Comparison of ENCODE assay signal across 25 mouse cellular contexts in genomic region chr1:163908389-163908788, GRCm38 (mm10). TPM values are rescaled to one million over a fixed set of nuclear protein-coding genes. Genes with fewer than 3 reads are reported as not detected.
DNase-seq lines count a peak whose midpoint lies in the region; ATAC-seq lines count a peak whose summit lies in the region.
"Had no signal": no experiment of that assay in that cellular context is flagged by ENCODE, and none has a peak within 500 bp of the region (broad histone marks: within the 10 kb centered on the region; RNA-seq: fewer than 3 reads in every experiment).

No protein-coding gene starts in this region.

- H3K9me3 ChIP-seq in forebrain, embryonic 15.5 days = no peaks in the 10 kb centered on the region
- H3K9me3 ChIP-seq in forebrain, embryonic 10.5 days = no peaks in the 10 kb centered on the region
- no peaks in the 10 kb centered on the region for H3K9me3 ChIP-seq in midbrain, embryonic 11.5 days (ENCODE audit: control insufficient read depth, low read length)
- H3K9me3 ChIP-seq in midbrain, embryonic 10.5 days (replicated peaks) = no peaks in the 10 kb centered on the region
- H3K9me3 ChIP-seq in hindbrain, embryonic 10.5 days = no peaks in the 10 kb centered on the region
- H3K9me3 ChIP-seq: embryonic facial prominence, embryonic 12.5 days; hindbrain, embryonic 13.5 days; limb, embryonic 12.5 days had no signal

- no peaks in the 10 kb centered on the region for H3K27me3 ChIP-seq in forebrain, embryonic 15.5 days
- no peaks in the 10 kb centered on the region for H3K27me3 ChIP-seq in forebrain, embryonic 10.5 days (ENCODE audit: poor library complexity, severe bottlenecking)
- no peaks in the 10 kb centered on the region for H3K27me3 ChIP-seq in midbrain, embryonic 11.5 days (ENCODE audit: control insufficient read depth, insufficient read depth, low read length)
- H3K27me3 ChIP-seq in midbrain, embryonic 10.5 days (ENCODE audit: low read depth, poor library complexity, severe bottlenecking) = no peaks in the 10 kb centered on the region
- H3K27me3 ChIP-seq in hindbrain, embryonic 10.5 days (ENCODE audit: insufficient read depth, poor library complexity, severe bottlenecking) = no peaks in the 10 kb centered on the region
- H3K27me3 ChIP-seq: embryonic facial prominence, embryonic 12.5 days; hindbrain, embryonic 13.5 days; limb, embryonic 12.5 days had no signal

- no peak overlapping the region for H3K4me2 ChIP-seq in forebrain, embryonic 15.5 days (replicated peaks)
- H3K4me2 ChIP-seq in midbrain, embryonic 11.5 days = no peak overlapping the region
- H3K4me2 ChIP-seq: embryonic facial prominence, embryonic 12.5 days; heart, embryonic 11.5 days; hindbrain, embryonic 13.5 days; limb, embryonic 12.5 days; liver, embryonic 11.5 days had no signal

- no peak overlapping the region for H3K4me3 ChIP-seq in forebrain, embryonic 15.5 days
- H3K4me3 ChIP-seq in forebrain, embryonic 10.5 days = no peak overlapping the region
- no peak overlapping the region for H3K4me3 ChIP-seq in midbrain, embryonic 11.5 days (ENCODE audit: low read depth, low read length)
- no peak overlapping the region for H3K4me3 ChIP-seq in midbrain, embryonic 10.5 days
- no peak overlapping the region for H3K4me3 ChIP-seq in hindbrain, embryonic 10.5 days
- H3K4me3 ChIP-seq: embryonic facial prominence, embryonic 12.5 days; erythroblast, embryonic 14.5 days; hindbrain, embryonic 13.5 days; limb, embryonic 12.5 days had no signal

- no peak overlapping the region for H3K27ac ChIP-seq in forebrain, embryonic 15.5 days (replicated peaks)
- H3K27ac ChIP-seq in forebrain, embryonic 10.5 days = no peak overlapping the region
- no peak overlapping the region for H3K27ac ChIP-seq in midbrain, embryonic 11.5 days (ENCODE audit: low read depth, low read length)
- no peak overlapping the region for H3K27ac ChIP-seq in midbrain, embryonic 10.5 days (replicated peaks)
- H3K27ac ChIP-seq in hindbrain, embryonic 10.5 days = no peak overlapping the region
- H3K27ac ChIP-seq: hindbrain, embryonic 13.5 days; stomach, postnatal 0 days had no signal

- H3K4me1 ChIP-seq in forebrain, embryonic 15.5 days = no peaks in the 10 kb centered on the region
- 0 out of 2 replicates have a peak, but pooled peaks cover 5% of the 10 kb centered on the region for H3K4me1 ChIP-seq in forebrain, embryonic 10.5 days
- H3K4me1 ChIP-seq in midbrain, embryonic 11.5 days (ENCODE audit: control insufficient read depth, insufficient read depth, low read length) = no peaks in the 10 kb centered on the region
- no peaks in the 10 kb centered on the region for H3K4me1 ChIP-seq in midbrain, embryonic 10.5 days
- H3K4me1 ChIP-seq in hindbrain, embryonic 10.5 days (replicated peaks) = 0 out of 2 replicates have a peak, but pooled peaks cover 2% of the 10 kb centered on the region
- H3K4me1 ChIP-seq: hindbrain, embryonic 13.5 days had no signal

- 0 out of 2 replicates have a peak, but pooled peaks have one; percentile 23 for ATAC-seq in forebrain, embryonic 15.5 days (replicated peaks)
- ATAC-seq in midbrain, embryonic 11.5 days (ENCODE audit: low FRiP score) = peak; percentile 77; the same call in 1 of the 2 replicates
- ATAC-seq in megakaryocyte-erythroid progenitor cell, adult 5-6 weeks (replicated peaks; ENCODE audit: low FRiP score, low TSS enrichment, poor library complexity, severe bottlenecking) = 0 out of 2 replicates have a peak, but pooled peaks have one; percentile 43
- ATAC-seq: CD4-positive, CD25-positive, alpha-beta regulatory T cell, adult 4 months; inflammation-experienced regulatory T-cells, adult 6 months; liver, postnatal 0 days; lung, postnatal 0 days had no signal

- WGBS in forebrain, embryonic 15.5 days = 63% methylated on average over 11 of the region's 11 CpGs
- 75% methylated on average over 11 of the region's 11 CpGs for WGBS in forebrain, embryonic 10.5 days
- 67% methylated on average over 11 of the region's 11 CpGs for WGBS in midbrain, embryonic 11.5 days
- WGBS in midbrain, embryonic 10.5 days = 68% methylated on average over 11 of the region's 11 CpGs
- 78% methylated on average over 11 of the region's 11 CpGs for WGBS in hindbrain, embryonic 10.5 days

- H3K36me3 ChIP-seq in forebrain, embryonic 15.5 days = no peaks in the 10 kb centered on the region
- H3K36me3 ChIP-seq in forebrain, embryonic 10.5 days (replicated peaks) = no peaks in the 10 kb centered on the region
- H3K36me3 ChIP-seq in midbrain, embryonic 11.5 days (ENCODE audit: control insufficient read depth, insufficient read depth, low read length) = no peaks in the 10 kb centered on the region
- H3K36me3 ChIP-seq in midbrain, embryonic 10.5 days = no peaks in the 10 kb centered on the region
- no peaks in the 10 kb centered on the region for H3K36me3 ChIP-seq in hindbrain, embryonic 10.5 days
- H3K36me3 ChIP-seq: embryonic facial prominence, embryonic 12.5 days; limb, embryonic 12.5 days had no signal

- DNase-seq in forebrain, embryonic 10.5 days (ENCODE audit: extremely low spot score, low spot score) = no peak
- no peak for DNase-seq in midbrain, embryonic 11.5 days (ENCODE audit: low spot score, missing footprints)
- no peak for DNase-seq in midbrain, embryonic 10.5 days (ENCODE audit: low spot score)
- DNase-seq in right cerebral cortex, postnatal 4 days = no peak
- DNase-seq in hindbrain, embryonic 10.5 days (ENCODE audit: low spot score) = no peak
- DNase-seq: cerebellum, adult 11-12 months; cerebellum, postnatal 10 days; gastrocnemius, postnatal 25 days; heart, postnatal 14 days; kidney, adult 8-10 months; kidney, postnatal 10 days; liver, postnatal 0 days; thymus, adult 2 months had no signal

- H3K9ac ChIP-seq in forebrain, embryonic 15.5 days (replicated peaks) = no peak overlapping the region
- no peak overlapping the region for H3K9ac ChIP-seq in midbrain, embryonic 11.5 days (ENCODE audit: low read length)
- H3K9ac ChIP-seq: embryonic facial prominence, embryonic 12.5 days; hindbrain, embryonic 13.5 days; limb, embryonic 12.5 days; liver, postnatal 0 days had no signal

RNA-seq across cellular contexts. Expression of gene Scyl3, which starts 20.5 kb away (rescaled TPM):
- 17.7 and 17.9 TPM in 2 replicates for polyA plus RNA-seq in forebrain, embryonic 15.5 days (2015; fragmentation: Nextera tagmentation; extraction: Ambion mirVana)
- polyA plus RNA-seq in forebrain, embryonic 10.5 days (2016; fragmentation: Nextera tagmentation; extraction: Ambion mirVana) = 15.5 and 16.3 TPM in 2 replicates
- 20.0 and 21.1 TPM in 2 replicates for polyA plus RNA-seq in midbrain, embryonic 11.5 days (2014; fragmentation: Nextera tagmentation; extraction: Ambion mirVana)
- polyA plus RNA-seq in midbrain, embryonic 10.5 days (2016; fragmentation: Nextera tagmentation; extraction: Ambion mirVana) = 17.3 and 17.4 TPM in 2 replicates
- 43.0 and 44.3 TPM in 2 replicates for total RNA-seq in megakaryocyte-erythroid progenitor cell, adult 5-6 weeks (2014; fragmentation: Nextera tagmentation)
- 15.6 and 21.0 TPM in 2 replicates for total RNA-seq in megakaryocyte-erythroid progenitor cell, adult 5-6 weeks (2017)
- 16.0 and 17.6 TPM in 2 replicates for polyA plus RNA-seq in hindbrain, embryonic 10.5 days (2016; fragmentation: Nextera tagmentation; extraction: Ambion mirVana)

Comparison
In these comparisons a context has a peak if more than half of its experiments do, and no peak if none do; other contexts are left out.
1. ATAC-seq: peak in every context shown above with its lines; median percentile 77 in midbrain, embryonic 11.5 days; 43 in megakaryocyte-erythroid progenitor cell, adult 5-6 weeks; 23 in forebrain, embryonic 15.5 days.